Mouse (Mus musculus) left cerebral cortex, adult 2 months (tissue): Measurements from ENCODE around the gene Pus7l. TPM values are rescaled to one million over a fixed set of nuclear protein-coding genes. Genes with fewer than 3 reads are reported as not detected.

Source experiments
- DNase-seq, 2 experiments: peaks; one replicate each; pipeline ENCODE4 v3.0.0; 2021 to 2022; ENCODE audit warnings: low spot score in 2 of 2, mixed read lengths in 1 of 2; ENCODE audit errors: extremely low spot score in 1 of 2
- H3K27ac ChIP-seq: fragments of 200-600 bp; 2 replicates; pipeline ENCODE4 v1.8.1; 2022
- H3K4me3 ChIP-seq: fragments of 200-600 bp; 2 replicates; pipeline ENCODE4 v1.8.1; 2022
- CTCF ChIP-seq: fragments of 200-600 bp; IDR thresholded peaks from 2 replicates; pipeline ENCODE4 v1.8.1; 2022; ENCODE audit warnings: antibody characterized with exemption, mild to moderate bottlenecking, moderate library complexity
- intact Hi-C: fragments of 180-260 bp; cut with DNase I; formaldehyde crosslinking; loops from one replicate; pipeline ENCODE4 v1.15.1; 2025
- total RNA-seq, 2 experiments: library from RNA; stranded (reverse); gene quantifications; 2 replicates each; pipeline ENCODE4 v1.2.3; 2021

Gene Pus7l
- total RNA-seq, 2 experiments from 2014 or later: 3.0 to 3.1 TPM

GRCm38 (mm10) chr15:94532956-94533355 is 10.4 kb downstream of the Pus7l start:
- no peak overlapping the region for H3K4me3 ChIP-seq
- TF ChIP-seq CTCF: no peak

GRCm38 (mm10) chr15:94532306-94532705 is 11.0 kb downstream of the Pus7l start:
- intact Hi-C loops: no loop called here
- TF ChIP-seq CTCF: no peak

More at GRCm38 (mm10) chr15:94532956-94533355, 10.4 kb downstream of the Pus7l start:
- no peak overlapping the region for H3K27ac ChIP-seq
- no peak for DNase-seq
- intact Hi-C loops: no loop called here

GRCm38 (mm10) chr15:94530519-94530918 is 12.8 kb downstream of the Pus7l start:
- intact Hi-C loops: no loop called here
- TF ChIP-seq CTCF: no peak
- Histone ChIP-seq H3K27ac (no peak overlapping the region), H3K4me3 (no peak overlapping the region)
- no peak for DNase-seq

More at GRCm38 (mm10) chr15:94532306-94532705, 11.0 kb downstream of the Pus7l start:
- H3K27ac ChIP-seq: no peak overlapping the region
- H3K4me3 ChIP-seq: no peak overlapping the region
- DNase-seq: no peak

GRCm38 (mm10) chr15:94524956-94525355 is 18.4 kb downstream of the Pus7l start:
- Histone ChIP-seq H3K4me3 (no peak overlapping the region), H3K27ac (no peak overlapping the region)
- DNase-seq: no peak
- intact Hi-C loops: no loop called here
- no peak for TF ChIP-seq CTCF

GRCm38 (mm10) chr15:94523251-94523650 is 20.1 kb downstream of the Pus7l start:
- no peak overlapping the region for H3K4me3 ChIP-seq
- no peak overlapping the region for H3K27ac ChIP-seq
- no peak for DNase-seq
- intact Hi-C loops: no loop called here
- TF ChIP-seq CTCF: no peak

- TF ChIP-seq CTCF: no peak
- no peak overlapping the region for H3K4me3 ChIP-seq
- DNase-seq: no peak
- no peak overlapping the region for H3K27ac ChIP-seq
- intact Hi-C loops: loop anchor here (1.0 kb wide), 1 partner anchor 179 kb away; no protein-coding TSS in a partner anchor
Measured at GRCm38 (mm10) chr15:94520959-94521358, 22.4 kb downstream of the Pus7l start.

- Histone ChIP-seq H3K27ac (no peak overlapping the region), H3K4me3 (no peak overlapping the region)
- intact Hi-C loops: loop anchor here (1.0 kb wide), 1 partner anchor 178 kb away; no protein-coding TSS in a partner anchor
- TF ChIP-seq CTCF: peak; percentile 76
- DNase-seq: no peak
Measured at GRCm38 (mm10) chr15:94520205-94520900, 23.0 kb downstream of the Pus7l start.

- TF ChIP-seq CTCF: no peak
- Histone ChIP-seq H3K4me3 (no peak overlapping the region), H3K27ac (no peak overlapping the region)
- intact Hi-C loops: loop anchor here (2.0 kb wide), 1 partner anchor 251 kb away; no protein-coding TSS in a partner anchor
- no peak for DNase-seq
Measured at GRCm38 (mm10) chr15:94517913-94518491, 25.3 kb downstream of the Pus7l start.

GRCm38 (mm10) chr15:94503451-94504215 is 39.7 kb downstream of the Pus7l start:
- no peak overlapping the region for H3K27ac ChIP-seq

GRCm38 (mm10) chr15:94499260-94499659 is 44.1 kb downstream of the Pus7l start:
- Histone ChIP-seq H3K4me3 (no peak overlapping the region), H3K27ac (no peak overlapping the region)
- TF ChIP-seq CTCF: no peak
- intact Hi-C loops: no loop called here
- DNase-seq: no peak

More at GRCm38 (mm10) chr15:94503451-94504215, 39.7 kb downstream of the Pus7l start:
- intact Hi-C loops: no loop called here
- TF ChIP-seq CTCF: no peak
- DNase-seq: no peak
- no peak overlapping the region for H3K4me3 ChIP-seq

- no peak for DNase-seq
- intact Hi-C loops: no loop called here
- TF ChIP-seq CTCF: peak; percentile 11
- Histone ChIP-seq H3K27ac (no peak overlapping the region), H3K4me3 (no peak overlapping the region)
Measured at GRCm38 (mm10) chr15:94495936-94496335, 47.4 kb downstream of the Pus7l start.

- Histone ChIP-seq H3K27ac (no peak overlapping the region), H3K4me3 (no peak overlapping the region)
- DNase-seq: no peak
- intact Hi-C loops: no loop called here
- peak; percentile 29; the same call in 1 of the 2 replicates for TF ChIP-seq CTCF
Measured at GRCm38 (mm10) chr15:94494445-94494844, 48.9 kb downstream of the Pus7l start.
